Mouse (Mus musculus) bone marrow macrophage, adult 2 months (primary cell): ENCODE measurements around the gene Tbcc. TPM values are rescaled to one million over a fixed set of nuclear protein-coding genes. Genes with fewer than 3 reads are reported as not detected.

Source experiments
- H3K27ac ChIP-seq: 2 replicates; pipeline ENCODE4 v1.5.1; 2012; ENCODE audit warnings: low read depth, low read length; ENCODE audit not compliant: insufficient read depth
- H3K4me1 ChIP-seq: 2 replicates; pipeline ENCODE4 v1.6.1; 2012; ENCODE audit warnings: low read length; ENCODE audit not compliant: control insufficient read depth, insufficient read depth
- H3K4me3 ChIP-seq: 2 replicates; pipeline ENCODE4 v1.5.1; 2012; ENCODE audit warnings: mild to moderate bottlenecking, low read length, moderate library complexity; ENCODE audit not compliant: insufficient read depth
- CTCF ChIP-seq: IDR thresholded peaks from 2 replicates; pipeline ENCODE4 v1.5.1; 2012; ENCODE audit warnings: low read depth, mild to moderate bottlenecking, low read length, moderate library complexity
- POLR2A ChIP-seq: IDR thresholded peaks from 2 replicates; pipeline ENCODE4 v1.6.1; 2012; ENCODE audit warnings: mild to moderate bottlenecking, low read depth, low read length, borderline replicate concordance
- polyA plus RNA-seq: library from polyadenylated mRNA; stranded (reverse); fragments of >200 nt; gene quantifications from 2 replicates; pipeline ENCODE4 v1.2.4, GENCODE M21; 2012; ENCODE audit not compliant: missing spikeins, insufficient read depth, insufficient read length

Gene Tbcc
- polyA plus RNA-seq, 1 experiment, result 13.6 TPM

DNA sequence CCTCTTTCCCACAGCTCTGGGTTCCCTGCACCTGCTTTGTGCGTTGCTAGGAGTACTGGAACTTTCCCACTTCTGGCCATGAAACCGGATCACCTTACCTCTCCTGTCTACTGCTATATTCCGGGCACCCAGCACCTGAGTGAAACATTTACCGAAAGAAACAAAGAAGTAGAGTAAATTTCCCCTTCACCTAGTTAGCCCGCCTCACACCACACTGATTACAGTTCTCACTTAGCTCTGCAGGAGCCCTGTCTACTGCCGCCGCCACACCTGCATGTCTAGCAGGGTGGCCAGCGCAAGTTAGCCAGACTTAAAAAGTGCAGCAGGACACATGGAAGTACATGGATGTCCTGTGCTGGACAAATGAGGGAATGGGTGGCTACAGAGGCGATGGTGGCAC lies 7.4 kb upstream of the Tbcc start:
- no peak overlapping the region for H3K27ac ChIP-seq
- TF ChIP-seq POLR2A, result no peak
- TF ChIP-seq CTCF, result no peak
- H3K4me3 ChIP-seq, result no peak overlapping the region
- H3K4me1 ChIP-seq, result peaks cover 27% of the 10 kb centered on the region

DNA sequence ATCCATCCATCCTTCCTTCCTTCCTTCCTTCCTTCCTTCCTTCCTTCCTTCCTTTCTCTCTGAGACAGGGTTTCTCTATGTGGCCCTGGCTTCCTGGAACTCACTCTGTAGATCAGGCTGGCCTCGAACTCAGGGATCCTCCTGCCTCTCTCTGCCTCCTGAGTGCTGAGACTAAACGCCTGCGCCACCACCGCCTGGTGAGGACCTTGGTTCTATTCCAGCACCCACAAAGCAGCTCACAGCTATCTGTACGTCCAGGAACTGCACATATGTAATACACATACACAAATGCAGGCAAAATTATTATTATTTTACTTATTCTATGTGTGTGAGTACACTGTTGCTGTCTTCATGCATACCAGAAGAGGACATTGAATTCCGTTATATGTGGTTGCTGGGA lies 5.7 kb upstream of the Tbcc start:
- TF ChIP-seq CTCF (no peak), POLR2A (no peak)
- Histone ChIP-seq H3K4me3 (no peak overlapping the region), H3K4me1 (peaks cover 18% of the 10 kb centered on the region), H3K27ac (no peak overlapping the region)

DNA sequence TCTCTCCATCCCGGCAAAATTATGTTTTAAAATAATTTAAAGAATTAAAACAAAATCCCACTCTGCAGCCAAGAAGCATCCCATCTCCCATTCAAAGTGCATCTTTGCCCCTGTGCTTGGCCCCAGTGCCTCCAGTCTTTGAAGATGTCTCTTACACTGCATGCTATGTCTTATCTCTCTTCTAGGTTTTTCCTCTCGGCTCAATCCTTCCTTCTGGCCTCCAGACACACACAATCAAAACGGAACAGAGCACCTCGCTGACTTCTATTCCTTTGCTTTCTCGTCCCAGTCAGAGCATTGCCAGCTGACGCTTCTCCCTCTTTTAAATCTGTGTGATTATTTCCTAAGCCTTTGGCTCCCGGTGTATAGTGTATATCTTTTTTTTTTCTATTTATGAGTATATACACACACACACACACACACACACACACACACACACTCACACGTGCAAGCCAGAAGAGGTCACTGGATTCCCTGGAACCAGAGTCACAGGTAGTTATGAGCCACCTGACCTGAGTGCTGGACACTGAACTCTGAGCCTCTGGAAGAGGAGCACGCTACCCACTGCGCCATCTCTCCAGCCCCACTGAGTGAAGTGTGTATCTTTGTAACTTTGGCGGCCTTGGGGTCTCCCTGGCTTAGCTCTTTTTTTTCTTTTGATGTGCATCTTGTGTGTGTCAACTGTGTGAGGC lies 5.1 kb upstream of the Tbcc start:
- H3K4me3 ChIP-seq, result no peak overlapping the region
- H3K4me1 ChIP-seq, result peaks cover 18% of the 10 kb centered on the region
- no peak for TF ChIP-seq CTCF
- TF ChIP-seq POLR2A, result no peak
- H3K27ac ChIP-seq, result no peak overlapping the region

DNA sequence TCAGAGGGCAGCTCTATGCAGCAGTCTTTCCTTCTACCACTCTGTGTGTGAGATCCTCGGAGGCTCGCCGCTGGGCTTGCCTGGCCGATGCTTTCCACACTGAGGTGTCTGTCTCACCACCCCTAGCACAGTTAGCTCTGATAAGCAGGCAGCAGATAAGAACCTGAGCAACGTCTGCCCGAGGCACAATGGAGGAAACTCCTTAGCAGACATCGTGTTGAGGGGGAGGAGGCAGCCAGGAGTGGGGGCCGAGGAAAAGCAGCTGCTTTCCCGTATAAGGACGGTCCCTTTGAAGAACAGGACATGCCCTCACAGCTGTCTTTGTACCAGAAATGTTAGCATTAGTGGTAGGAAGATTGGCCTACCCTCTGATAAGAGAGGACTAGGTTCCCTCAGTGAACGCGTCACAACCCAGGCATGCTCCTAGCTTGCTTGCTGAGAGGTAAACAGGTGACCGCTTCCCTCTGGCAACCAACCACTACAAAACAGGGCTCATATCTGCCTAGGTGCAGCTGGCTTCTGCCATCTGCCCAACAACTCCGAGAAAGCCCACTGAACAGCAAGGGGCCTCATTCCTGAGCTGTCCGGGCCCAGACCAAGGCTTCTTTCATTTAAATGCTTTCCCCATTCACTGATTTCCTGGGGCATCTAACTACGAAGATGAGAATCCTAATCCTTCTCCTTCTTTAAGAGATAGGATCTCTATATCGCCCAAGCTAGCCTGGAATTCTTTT lies 4.4 kb upstream of the Tbcc start:
- H3K27ac ChIP-seq, result no peak overlapping the region
- TF ChIP-seq POLR2A (no peak), CTCF (no peak)
- H3K4me3 ChIP-seq, result no peak overlapping the region
- H3K4me1 ChIP-seq, result peaks cover 17% of the 10 kb centered on the region

DNA sequence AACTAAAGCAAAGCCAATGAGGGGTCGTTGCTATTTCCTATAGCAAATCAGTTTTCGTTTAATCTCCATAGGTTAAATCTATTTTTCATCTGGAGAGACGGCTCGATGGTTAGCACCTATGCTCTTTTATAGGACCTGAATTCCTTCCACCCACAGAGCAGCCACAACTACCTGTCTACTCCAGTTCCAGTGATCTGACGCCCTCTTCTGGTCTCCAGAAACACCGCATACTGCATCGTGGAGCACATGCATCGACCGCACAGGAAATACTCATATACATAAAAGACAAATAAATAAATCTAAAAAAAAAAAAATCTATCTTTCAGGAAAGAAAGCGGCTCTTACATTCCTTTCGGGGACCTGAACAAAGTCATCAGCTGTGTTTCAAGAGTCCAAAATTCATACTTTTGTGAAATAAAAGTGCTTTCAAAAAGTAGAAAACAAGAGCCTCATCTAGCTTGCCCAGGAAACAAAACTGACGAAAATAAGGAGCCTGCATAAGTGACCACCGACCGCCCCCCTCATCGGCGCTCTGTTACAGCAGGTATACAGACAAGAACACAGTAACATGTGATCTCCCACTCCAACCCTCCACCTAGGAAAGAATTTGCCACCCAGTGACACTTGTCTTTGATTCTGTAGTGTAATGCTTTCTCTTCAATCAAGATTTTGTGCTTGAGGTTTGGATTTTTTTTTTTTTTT lies 1.8 kb upstream of the Tbcc start:
- TF ChIP-seq CTCF, result peak; percentile 68
- no peak for TF ChIP-seq POLR2A
- Histone ChIP-seq H3K4me3 (peak overlapping the region; percentile 78), H3K4me1 (peaks cover 14% of the 10 kb centered on the region), H3K27ac (peak overlapping the region; percentile 84)

DNA sequence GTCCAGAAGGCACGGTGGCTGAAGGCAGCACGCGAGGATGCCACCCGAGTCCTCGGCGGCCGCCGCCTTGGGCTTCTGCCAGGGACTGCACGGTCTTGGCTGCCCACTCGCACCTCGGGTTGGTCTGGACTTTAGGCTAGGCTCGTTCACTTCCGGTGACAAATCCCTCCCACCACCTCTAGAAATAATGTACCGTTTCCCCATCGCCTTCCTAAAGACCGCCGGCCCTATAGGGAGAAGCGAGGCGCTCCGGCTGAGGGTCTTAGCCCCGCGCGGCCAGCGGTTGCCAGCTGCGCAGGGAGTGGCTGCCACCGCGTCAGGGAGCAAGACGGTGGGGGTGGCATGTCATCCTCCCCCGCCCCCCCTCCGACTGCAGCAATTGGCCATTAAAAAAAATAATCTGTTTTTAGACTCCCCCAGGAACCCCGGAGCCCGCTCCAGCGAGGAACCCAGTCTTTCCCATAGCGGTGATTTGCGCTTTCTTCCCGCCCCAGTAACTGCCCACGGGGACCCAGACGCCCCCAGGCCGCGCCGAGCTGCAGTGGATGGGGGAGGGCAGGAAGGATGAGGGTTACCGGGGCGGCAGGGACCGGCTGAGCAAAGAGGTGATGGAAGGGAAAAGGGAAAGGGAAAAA lies 917 bp upstream of the Tbcc start:
- Histone ChIP-seq H3K4me3 (peak overlapping the region; percentile 78), H3K27ac (peak overlapping the region; percentile 84), H3K4me1 (peaks cover 14% of the 10 kb centered on the region)
- TF ChIP-seq CTCF (no peak), POLR2A (no peak; the same call in 1 of the 2 replicates)

DNA sequence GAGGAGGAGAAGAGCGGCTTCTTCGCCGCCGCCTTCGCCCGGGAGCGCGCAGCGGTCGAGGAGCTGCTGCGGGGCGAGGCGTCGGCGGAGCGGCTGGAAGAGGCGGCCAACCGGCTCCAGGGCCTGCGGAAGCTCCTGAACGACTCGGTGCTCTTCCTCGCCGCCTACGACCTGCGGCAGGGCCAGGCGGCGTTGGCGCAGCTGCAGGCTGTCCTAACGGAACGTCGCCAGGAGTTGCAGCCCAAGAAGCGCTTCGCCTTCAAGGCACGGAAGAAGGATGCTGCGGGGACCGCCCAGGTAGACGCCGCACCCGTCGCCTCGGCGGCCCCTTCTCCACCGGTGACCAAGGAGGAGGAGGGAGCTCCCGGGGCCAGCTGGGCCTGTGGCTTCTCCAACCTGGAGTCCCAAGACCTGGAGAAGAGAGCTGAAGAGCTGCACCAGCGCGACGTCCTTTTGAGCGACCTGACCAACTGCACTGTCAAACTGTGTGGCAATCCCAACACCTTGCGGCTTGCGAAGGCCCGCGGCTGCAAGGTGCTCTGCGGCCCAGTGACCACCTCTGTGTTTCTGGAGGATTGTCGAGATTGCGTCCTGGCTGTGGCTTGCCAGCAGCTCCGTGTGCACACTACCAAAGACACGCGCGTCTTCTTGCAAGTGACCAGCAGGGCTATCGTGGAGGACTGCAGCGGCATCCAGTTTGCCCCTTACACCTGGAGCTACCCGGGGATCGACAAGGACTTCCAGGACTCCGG lies 535 bp downstream of the Tbcc start:
- no peak for TF ChIP-seq POLR2A
- peak overlapping the region; percentile 79 for H3K27ac ChIP-seq
- peak overlapping the region; percentile 94 for H3K4me3 ChIP-seq
- H3K4me1 ChIP-seq, result peaks cover 14% of the 10 kb centered on the region

DNA sequence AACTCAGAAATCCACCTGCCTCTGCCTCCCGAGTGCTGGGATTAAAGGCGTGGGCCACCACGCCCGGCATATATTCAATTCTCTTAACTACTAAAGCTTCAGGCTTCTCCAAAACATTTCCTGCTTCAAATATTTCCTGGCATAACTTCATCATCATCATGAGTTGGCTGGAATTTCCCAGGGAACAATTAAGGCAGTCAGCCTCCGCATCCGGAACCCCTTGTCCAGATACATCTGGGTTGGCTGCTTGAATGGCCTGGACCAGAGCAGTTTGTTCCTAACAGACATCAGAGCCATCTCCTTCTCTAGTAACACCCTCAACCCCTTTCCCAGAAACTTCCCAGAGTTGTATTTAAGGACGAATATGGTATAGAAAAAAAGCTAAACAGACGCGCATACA lies 4.9 kb downstream of the Tbcc start:
- Histone ChIP-seq H3K4me1 (peaks cover 12% of the 10 kb centered on the region), H3K27ac (no peak overlapping the region), H3K4me3 (no peak overlapping the region)
- TF ChIP-seq CTCF (no peak), POLR2A (no peak)

DNA sequence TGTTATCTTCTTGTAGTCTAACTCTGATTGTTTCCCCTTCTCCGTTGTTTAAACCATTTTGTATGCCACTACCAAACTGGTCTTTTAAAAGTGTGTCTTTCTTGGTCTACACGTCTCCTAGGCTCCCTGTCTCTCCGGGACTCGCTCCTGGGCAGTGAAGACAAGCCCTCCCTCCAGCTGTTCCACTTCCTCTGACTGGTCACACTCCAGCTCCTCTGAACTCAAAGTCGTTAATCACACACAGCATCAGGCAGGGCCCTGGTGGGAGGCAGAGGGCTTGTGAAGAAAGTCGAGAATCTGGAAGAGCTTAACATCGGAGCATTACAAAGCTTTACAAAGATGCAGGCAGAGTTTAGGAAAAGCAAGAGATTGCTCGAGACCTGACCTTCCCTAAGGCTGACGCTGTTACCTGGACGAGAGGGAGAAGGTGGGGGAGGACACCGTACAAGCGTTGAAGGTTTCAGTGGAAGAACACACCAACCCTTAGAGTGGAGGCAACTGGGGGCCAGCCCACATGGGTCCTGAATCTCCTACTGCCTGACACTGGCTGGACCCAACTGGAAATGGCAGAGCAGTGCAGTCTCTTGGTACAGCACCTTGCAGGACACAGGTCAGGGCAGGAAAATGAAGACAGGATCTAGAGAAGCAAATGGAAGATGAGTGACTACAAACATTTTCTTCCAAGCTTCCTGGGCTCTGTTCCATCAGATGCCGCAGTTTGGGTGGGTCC lies 6.9 kb downstream of the Tbcc start:
- TF ChIP-seq CTCF (no peak), POLR2A (no peak)
- H3K4me1 ChIP-seq, result peaks cover 4% of the 10 kb centered on the region
- H3K4me3 ChIP-seq, result no peak overlapping the region
- no peak overlapping the region for H3K27ac ChIP-seq
